Mouse (Mus musculus): ENCODE measurements around the gene Adamts17. TPM values are rescaled to one million over a fixed set of nuclear protein-coding genes. Genes with fewer than 3 reads are reported as not detected.

Gene Adamts17
- total and polyA plus RNA-seq, 2 experiments from 2014 or later: 2.9 to 9.0 TPM

GRCm38 (mm10) chr7:67034369-67034768, 194.8 kb downstream of the Adamts17 start:
- no peaks in the 10 kb centered on the region for H3K27me3 ChIP-seq (ENCODE audit: control insufficient read depth, insufficient read depth, low read length)
- no peak overlapping the region for H3K9ac ChIP-seq (replicated peaks; ENCODE audit: low read depth, low read length)
- no peak for ATAC-seq (ENCODE audit: insufficient read depth, low read depth)
- H3K4me1 ChIP-seq (ENCODE audit: control insufficient read depth, insufficient read depth): peaks cover 37% of the 10 kb centered on the region
- H3K27ac ChIP-seq (ENCODE audit: low read depth): peak overlapping the region; percentile 34
- DNase-seq (ENCODE audit: low spot score): no peak
- 0 out of 2 replicates have a peak, but pooled peaks cover 4% of the 10 kb centered on the region for H3K36me3 ChIP-seq (replicated peaks; ENCODE audit: control insufficient read depth, insufficient read depth, low read length)
- WGBS: 52% methylated on average over 2 of the region's 2 CpGs
- no peak overlapping the region for H3K4me2 ChIP-seq (ENCODE audit: low read depth, low read length)
- no peak for TF ChIP-seq EP300 (IDR thresholded peaks at IDR 0.05; ENCODE audit: low read depth)
- no peak for TF ChIP-seq CTCF (IDR thresholded peaks at IDR 0.05; ENCODE audit: low read depth)
- H3K4me3 ChIP-seq (ENCODE audit: low read depth, low read length): no peak overlapping the region
- H3K9me3 ChIP-seq (replicated peaks; ENCODE audit: control insufficient read depth, low read length): no peaks in the 10 kb centered on the region

- Histone ChIP-seq H3K4me2 (ENCODE audit: low read depth, low read length) (no peak overlapping the region), H3K27ac (ENCODE audit: low read depth) (peak overlapping the region; percentile 15; the same call in 1 of the 2 replicates), H3K4me3 (ENCODE audit: low read depth, low read length) (no peak overlapping the region), H3K27me3 (ENCODE audit: control insufficient read depth, insufficient read depth, low read length) (no peaks in the 10 kb centered on the region), H3K36me3 (replicated peaks; ENCODE audit: control insufficient read depth, insufficient read depth, low read length) (0 out of 2 replicates have a peak, but pooled peaks cover 4% of the 10 kb centered on the region), H3K9me3 (replicated peaks; ENCODE audit: control insufficient read depth, low read length) (no peaks in the 10 kb centered on the region), H3K9ac (replicated peaks; ENCODE audit: low read depth, low read length) (no peak overlapping the region), H3K4me1 (ENCODE audit: control insufficient read depth, insufficient read depth) (peaks cover 43% of the 10 kb centered on the region)
- TF ChIP-seq CTCF (IDR thresholded peaks at IDR 0.05; ENCODE audit: low read depth) (no peak), EP300 (IDR thresholded peaks at IDR 0.05; ENCODE audit: low read depth) (no peak)
- ATAC-seq (ENCODE audit: insufficient read depth, low read depth) (no peak), DNase-seq (ENCODE audit: low spot score) (no peak)
- WGBS: 75% methylated on average over 10 of the region's 10 CpGs
Observed at GRCm38 (mm10) chr7:67035246-67035645, 195.7 kb downstream of the Adamts17 start.

GRCm38 (mm10) chr7:67035661-67036060, 196.1 kb downstream of the Adamts17 start:
- Histone ChIP-seq H3K4me2 (ENCODE audit: low read depth, low read length) (no peak overlapping the region), H3K9ac (replicated peaks; ENCODE audit: low read depth, low read length) (no peak overlapping the region), H3K9me3 (replicated peaks; ENCODE audit: control insufficient read depth, low read length) (no peaks in the 10 kb centered on the region), H3K36me3 (replicated peaks; ENCODE audit: control insufficient read depth, insufficient read depth, low read length) (0 out of 2 replicates have a peak, but pooled peaks cover 4% of the 10 kb centered on the region), H3K4me1 (ENCODE audit: control insufficient read depth, insufficient read depth) (peaks cover 46% of the 10 kb centered on the region), H3K27me3 (ENCODE audit: control insufficient read depth, insufficient read depth, low read length) (no peaks in the 10 kb centered on the region), H3K27ac (ENCODE audit: low read depth) (no peak overlapping the region), H3K4me3 (ENCODE audit: low read depth, low read length) (no peak overlapping the region)
- DNase-seq (ENCODE audit: low spot score) (no peak), ATAC-seq (ENCODE audit: insufficient read depth, low read depth) (no peak)
- TF ChIP-seq CTCF (IDR thresholded peaks at IDR 0.05; ENCODE audit: low read depth) (no peak), EP300 (IDR thresholded peaks at IDR 0.05; ENCODE audit: low read depth) (no peak)
- WGBS: 93% methylated on average over 5 of the region's 5 CpGs

GRCm38 (mm10) chr7:67036502-67037485, 197.3 kb downstream of the Adamts17 start:
- TF ChIP-seq CTCF (IDR thresholded peaks at IDR 0.05; ENCODE audit: low read depth): no peak
- no peak for TF ChIP-seq EP300 (IDR thresholded peaks at IDR 0.05; ENCODE audit: low read depth)
- no peaks in the 10 kb centered on the region for H3K9me3 ChIP-seq (replicated peaks; ENCODE audit: control insufficient read depth, low read length)
- ATAC-seq (ENCODE audit: insufficient read depth, low read depth) (no peak), DNase-seq (ENCODE audit: low spot score) (no peak)
- no peak overlapping the region for H3K4me2 ChIP-seq (ENCODE audit: low read depth, low read length)
- no peak overlapping the region for H3K4me3 ChIP-seq (ENCODE audit: low read depth, low read length)
- 74% methylated on average over 5 of the region's 5 CpGs for WGBS
- no peak overlapping the region for H3K27ac ChIP-seq (ENCODE audit: low read depth)
- 0 out of 2 replicates have a peak, but pooled peaks cover 4% of the 10 kb centered on the region for H3K36me3 ChIP-seq (replicated peaks; ENCODE audit: control insufficient read depth, insufficient read depth, low read length)
- H3K9ac ChIP-seq (replicated peaks; ENCODE audit: low read depth, low read length): no peak overlapping the region
- no peaks in the 10 kb centered on the region for H3K27me3 ChIP-seq (ENCODE audit: control insufficient read depth, insufficient read depth, low read length)
- H3K4me1 ChIP-seq (ENCODE audit: control insufficient read depth, insufficient read depth): peaks cover 39% of the 10 kb centered on the region

GRCm38 (mm10) chr7:67037726-67038520, 198.4 kb downstream of the Adamts17 start:
- no peak for TF ChIP-seq EP300 (IDR thresholded peaks at IDR 0.05; ENCODE audit: low read depth)
- TF ChIP-seq CTCF (IDR thresholded peaks at IDR 0.05; ENCODE audit: low read depth): no peak
- DNase-seq (ENCODE audit: low spot score): no peak
- Histone ChIP-seq H3K9me3 (replicated peaks; ENCODE audit: control insufficient read depth, low read length) (no peaks in the 10 kb centered on the region), H3K36me3 (replicated peaks; ENCODE audit: control insufficient read depth, insufficient read depth, low read length) (0 out of 2 replicates have a peak, but pooled peaks cover 4% of the 10 kb centered on the region), H3K27ac (ENCODE audit: low read depth) (no peak overlapping the region), H3K4me2 (ENCODE audit: low read depth, low read length) (no peak overlapping the region), H3K4me3 (ENCODE audit: low read depth, low read length) (no peak overlapping the region), H3K4me1 (ENCODE audit: control insufficient read depth, insufficient read depth) (peaks cover 32% of the 10 kb centered on the region), H3K9ac (replicated peaks; ENCODE audit: low read depth, low read length) (no peak overlapping the region), H3K27me3 (ENCODE audit: control insufficient read depth, insufficient read depth, low read length) (no peaks in the 10 kb centered on the region)
- WGBS: 64% methylated on average over 4 of the region's 4 CpGs
- ATAC-seq (ENCODE audit: insufficient read depth, low read depth): no peak
